11 mouse cellular contexts compared by ENCODE assay signal in the genomic region with DNA sequence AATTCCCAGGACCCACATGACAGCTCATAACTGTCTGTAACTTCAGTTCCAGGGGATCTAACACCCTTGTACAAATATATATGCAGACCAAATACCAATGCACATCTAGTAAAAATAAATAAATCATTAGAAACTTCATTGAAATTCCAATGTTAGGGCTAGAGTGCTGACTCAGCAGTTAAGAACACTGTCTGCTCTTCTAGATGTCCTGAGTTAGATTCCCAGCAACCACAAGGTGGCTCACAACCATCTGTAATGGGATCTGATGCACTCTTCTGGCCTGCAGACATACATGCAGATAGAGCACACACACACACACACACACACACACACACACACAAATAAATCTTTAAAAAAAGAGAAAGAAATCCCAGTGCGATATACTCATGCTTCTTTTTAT. TPM values are rescaled to one million over a fixed set of nuclear protein-coding genes. Genes with fewer than 3 reads are reported as not detected.
DNase-seq lines count a peak whose midpoint lies in the region; ATAC-seq and TF ChIP-seq lines count a peak whose summit lies in the region.
"Had no signal": no experiment of that assay in that cellular context is flagged by ENCODE, and none has a peak within 500 bp of the region (broad histone marks: within the 10 kb centered on the region; RNA-seq: fewer than 3 reads in every experiment).

No protein-coding gene starts in this region.

- H3K9me3 ChIP-seq in hindbrain, embryonic 11.5 days (ENCODE audit: control insufficient read depth, low read length): no peaks in the 10 kb centered on the region
- H3K9me3 ChIP-seq in hindbrain, embryonic 13.5 days: no peaks in the 10 kb centered on the region
- no peaks in the 10 kb centered on the region for H3K9me3 ChIP-seq in ES-E14 (ENCODE audit: control insufficient read depth, insufficient read depth, low read depth, low read length)
- H3K9me3 ChIP-seq: limb, embryonic 12.5 days; midbrain, embryonic 15.5 days had no signal

- H3K4me3 ChIP-seq in hindbrain, embryonic 11.5 days (ENCODE audit: low read depth, low read length): no peak overlapping the region
- no peak overlapping the region for H3K4me3 ChIP-seq in hindbrain, embryonic 13.5 days
- H3K4me3 ChIP-seq in ES-E14 (ENCODE audit: insufficient read depth in 1 of 2, low read depth in 1 of 2, low read length in 2 of 2, poor library complexity in 1 of 2, severe bottlenecking in 1 of 2): no peak overlapping the region
- H3K4me3 ChIP-seq: limb, embryonic 12.5 days; midbrain, embryonic 15.5 days had no signal

- 94% methylated on average over 1 of the region's 1 CpGs for WGBS in hindbrain, embryonic 11.5 days
- 100% methylated on average over 1 of the region's 1 CpGs for WGBS in hindbrain, embryonic 13.5 days

- no peaks in the 10 kb centered on the region for H3K27me3 ChIP-seq in hindbrain, embryonic 11.5 days (ENCODE audit: control insufficient read depth, insufficient read depth, low read length)
- no peaks in the 10 kb centered on the region for H3K27me3 ChIP-seq in hindbrain, embryonic 13.5 days
- H3K27me3 ChIP-seq: limb, embryonic 12.5 days; midbrain, embryonic 15.5 days had no signal

- H3K9ac ChIP-seq in hindbrain, embryonic 11.5 days (ENCODE audit: low read depth, low read length): no peak overlapping the region
- no peak overlapping the region for H3K9ac ChIP-seq in hindbrain, embryonic 13.5 days
- H3K9ac ChIP-seq in ES-E14 (ENCODE audit: insufficient read depth, low read depth, low read length, poor library complexity, severe bottlenecking): no peak overlapping the region
- H3K9ac ChIP-seq: limb, embryonic 12.5 days; midbrain, embryonic 15.5 days had no signal

- DNase-seq in hindbrain, embryonic 11.5 days (ENCODE audit: low spot score): peak; percentile 10
- DNase-seq in 3T3-L1 (ENCODE audit: low read depth, low spot score) (peak; percentile 70), ES-E14 (ENCODE audit: low read depth, low spot score) (no peak)
- peak; percentile 41 to 45 for DNase-seq in kidney, postnatal 25 days
- no peak for DNase-seq in right cerebral cortex, postnatal 14 days
- DNase-seq in heart, adult 8-10 months (ENCODE audit: low spot score): no peak
- no peak for DNase-seq in B cell, adult 2 months
- DNase-seq: heart, postnatal 36 days had no signal

- ATAC-seq in hindbrain, embryonic 11.5 days (ENCODE audit: low FRiP score): no peak
- no peak for ATAC-seq in hindbrain, embryonic 13.5 days (ENCODE audit: low FRiP score)
- ATAC-seq: midbrain, embryonic 15.5 days had no signal

- in situ Hi-C loops in ES-E14 (cut with MboI; ENCODE audit: low sequenced_read_pairs in 2 of 2, unreplicated experiment in 2 of 2): no loop called here

- no peak overlapping the region for H3K27ac ChIP-seq in hindbrain, embryonic 11.5 days (ENCODE audit: low read depth, low read length)
- no peak overlapping the region for H3K27ac ChIP-seq in hindbrain, embryonic 13.5 days
- H3K27ac ChIP-seq in ES-E14 (ENCODE audit: insufficient read depth, low read depth, low read length, poor library complexity, severe bottlenecking): no peak overlapping the region
- H3K27ac ChIP-seq: limb, embryonic 12.5 days; midbrain, embryonic 15.5 days had no signal

- H3K4me1 ChIP-seq in hindbrain, embryonic 11.5 days (replicated peaks; ENCODE audit: control insufficient read depth, insufficient read depth, low read length): no peaks in the 10 kb centered on the region
- 0 out of 2 replicates have a peak, but pooled peaks cover 3% of the 10 kb centered on the region for H3K4me1 ChIP-seq in hindbrain, embryonic 13.5 days (replicated peaks)
- no peaks in the 10 kb centered on the region; a peak in 1 of 4 replicates for H3K4me1 ChIP-seq in ES-E14 (ENCODE audit: control insufficient read depth in 2 of 2, insufficient read depth in 2 of 2, low read length in 2 of 2, poor library complexity in 1 of 2)

- H3K36me3 ChIP-seq in hindbrain, embryonic 11.5 days (ENCODE audit: control insufficient read depth, insufficient read depth, low read length): no peaks in the 10 kb centered on the region
- no peaks in the 10 kb centered on the region for H3K36me3 ChIP-seq in hindbrain, embryonic 13.5 days
- no peaks in the 10 kb centered on the region for H3K36me3 ChIP-seq in ES-E14 (ENCODE audit: control insufficient read depth, insufficient read depth, low read length, poor library complexity, severe bottlenecking)
- H3K36me3 ChIP-seq: limb, embryonic 12.5 days; midbrain, embryonic 15.5 days had no signal

- H3K4me2 ChIP-seq in hindbrain, embryonic 11.5 days (replicated peaks; ENCODE audit: low read depth, low read length): no peak overlapping the region
- H3K4me2 ChIP-seq in hindbrain, embryonic 13.5 days: no peak overlapping the region
- H3K4me2 ChIP-seq: limb, embryonic 12.5 days; midbrain, embryonic 15.5 days had no signal

TF ChIP-seq in ES-E14, 5 proteins besides CTCF, POLR2A, EP300 and RAD21:
- TF ChIP-seq ZNF384 (IDR thresholded peaks at IDR 0.05; ENCODE audit: low read depth, low read length) (no peak), MAFK (IDR thresholded peaks at IDR 0.05; ENCODE audit: insufficient read depth, low read depth, low read length) (peak; percentile 100)

RNA-seq across cellular contexts. Expression of gene Abi2, which starts 4.6 kb away (rescaled TPM):
- 60.0 and 60.5 TPM in 2 replicates for polyA plus RNA-seq in hindbrain, embryonic 11.5 days (2014; fragmentation: Nextera tagmentation; extraction: Ambion mirVana)
- polyA plus RNA-seq in hindbrain, embryonic 13.5 days (2015; fragmentation: Nextera tagmentation; extraction: Ambion mirVana): 71.7 and 77.3 TPM in 2 replicates
- 26.4 and 27.4 TPM in 2 replicates for total RNA-seq in ES-E14 (2012; rRNA removed)
- total RNA-seq in heart, adult 8-10 months (2022): 10 to 100 TPM; 16.6 to 23.4 (median 20.0) TPM

Comparison
In these comparisons a context has a peak if more than half of its experiments do, and no peak if none do; other contexts are left out.
1. DNase-seq: peak in hindbrain, embryonic 11.5 days (single experiment), 3T3-L1 (single experiment) and kidney, postnatal 25 days (2 of 2); none in ES-E14 (single experiment), right cerebral cortex, postnatal 14 days (single experiment), heart, adult 8-10 months (single experiment) and B cell, adult 2 months (0 of 2).